Mouse (Mus musculus) liver, embryonic 14.5 days (tissue): Measurements from ENCODE around the gene Dbx1. TPM values are rescaled to one million over a fixed set of nuclear protein-coding genes. Genes with fewer than 3 reads are reported as not detected.

ENCODE experiments used
- ATAC-seq: fragments of 200-750 bp; cut with Nextera tagmentation; 2 replicates; pipeline ENCODE4 v1.8.0; 2017; ENCODE audit warnings: moderate number of reproducible peaks, mild to moderate bottlenecking, moderate library complexity; ENCODE audit not compliant: insufficient read depth
- DNase-seq, 3 experiments: peaks; one replicate each; pipeline ENCODE4 v3.0.0-alpha.2; 2012 to 2013; ENCODE audit warnings: low read depth in 3 of 3, low spot score in 3 of 3
- H3K27ac ChIP-seq: fragments of 300-500 bp; sonication (generic); 2 replicates; pipeline ENCODE4 v1.5.1; 2014; ENCODE audit warnings: moderate library complexity, mild to moderate bottlenecking, control low read depth, inconsistent platforms
- H3K27me3 ChIP-seq: fragments of 300-500 bp; sonication (generic); 2 replicates; pipeline ENCODE4 v1.6.1; 2014; ENCODE audit warnings: mild to moderate bottlenecking, low read length, moderate library complexity; ENCODE audit not compliant: control insufficient read depth, insufficient read depth
- H3K36me3 ChIP-seq: fragments of 300-500 bp; sonication (generic); replicated peaks from 2 replicates; pipeline ENCODE4 v1.6.1; 2014; ENCODE audit warnings: low read depth; ENCODE audit not compliant: control insufficient read depth, insufficient read depth
- H3K4me1 ChIP-seq, 2 experiments: fragments of 200-500 bp in 1 of 2; fragments of 300-500 bp in 1 of 2; sonication (generic) in 1 of 2; replicated peaks; 2 replicates each; pipeline ENCODE4 v1.6.1; 2012 to 2014; ENCODE audit warnings: antibody characterized with exemption in 1 of 2, inconsistent platforms in 1 of 2, low read length in 1 of 2; ENCODE audit not compliant: control insufficient read depth in 2 of 2, insufficient read depth in 2 of 2
- H3K4me2 ChIP-seq: fragments of 300-500 bp; sonication (generic); 2 replicates; pipeline ENCODE4 v1.6.1; 2014; ENCODE audit warnings: low read depth, mild to moderate bottlenecking, control low read depth, moderate library complexity
- H3K4me3 ChIP-seq, 2 experiments: fragments of 200-500 bp in 1 of 2; fragments of 300-500 bp in 1 of 2; sonication (generic) in 1 of 2; 2 replicates each; pipeline ENCODE4 v1.5.1; 2012 to 2014; ENCODE audit warnings: low read depth in 2 of 2, low read length in 2 of 2, mild to moderate bottlenecking in 2 of 2, control low read depth in 1 of 2, inconsistent platforms in 1 of 2, moderate library complexity in 1 of 2; ENCODE audit not compliant: insufficient read depth in 1 of 2
- H3K9ac ChIP-seq: fragments of 300-500 bp; sonication (generic); replicated peaks from 2 replicates; pipeline ENCODE4 v1.6.1; 2014; ENCODE audit warnings: mild to moderate bottlenecking, control low read depth, moderate library complexity
- H3K9me3 ChIP-seq: fragments of 300-500 bp; sonication (generic); 2 replicates; pipeline ENCODE4 v1.6.1; 2016; ENCODE audit warnings: low read length, mixed read lengths; ENCODE audit not compliant: control insufficient read depth
- CTCF ChIP-seq: IDR thresholded peaks from 2 replicates; pipeline ENCODE4 v1.5.1; 2016; ENCODE audit warnings: antibody characterized with exemption, low read depth, control low read depth
- EP300 ChIP-seq: IDR thresholded peaks from 2 replicates; pipeline ENCODE4 v1.6.1; 2016; ENCODE audit warnings: antibody characterized with exemption, low read depth
- WGBS: fragments of 180-500 bp; shearing (Covaris S2); extraction: QIAGEN DNeasy Blood & Tissue Kit; methylation state at CpG from one replicate; pipeline ENCODE4 v1.1.7; 2014; ENCODE audit not compliant: insufficient replicate concordance; 5-methylcytosine and 5-hydroxymethylcytosine counted together
- polyA plus RNA-seq, 2 experiments: library from polyadenylated mRNA; depleted of rRNA in 1 of 2; stranded (reverse) in 1 of 2; unstranded in 1 of 2; fragments of >200 nt; fragmentation: Nextera tagmentation in 1 of 2; extraction: Ambion mirVana in 1 of 2; gene quantifications; 2 replicates each; pipeline versions ENCODE4 v1.2.1 to v1.2.3; 2012 to 2014

Dbx1 gene
- polyA plus RNA-seq, 2 experiments: not detected

- ATAC-seq (no peak), DNase-seq (no peak)
- Histone ChIP-seq H3K27me3 (no peaks in the 10 kb centered on the region), H3K4me2 (no peak overlapping the region), H3K27ac (no peak overlapping the region), H3K9me3 (no peaks in the 10 kb centered on the region), H3K9ac (no peak overlapping the region), H3K36me3 (no peaks in the 10 kb centered on the region), H3K4me3 (no peak overlapping the region), H3K4me1 (no peaks in the 10 kb centered on the region)
- WGBS: 69% methylated on average over 14 of the region's 14 CpGs
- no peak for TF ChIP-seq EP300
- no peak for TF ChIP-seq CTCF
Measured at GRCm38 (mm10) chr7:49604244-49604643, 32.4 kb downstream of the Dbx1 start.

GRCm38 (mm10) chr7:49601191-49601975 is 35.3 kb downstream of the Dbx1 start:
- Histone ChIP-seq H3K4me3 (no peak overlapping the region), H3K27me3 (no peaks in the 10 kb centered on the region), H3K27ac (no peak overlapping the region), H3K9me3 (no peaks in the 10 kb centered on the region), H3K36me3 (no peaks in the 10 kb centered on the region), H3K4me2 (no peak overlapping the region), H3K9ac (no peak overlapping the region), H3K4me1 (no peaks in the 10 kb centered on the region)
- WGBS: 14% methylated on average over 13 of the region's 13 CpGs
- DNase-seq (peak in 2 of 3 experiments; percentile 7 to 17), ATAC-seq (no peak)
- TF ChIP-seq EP300 (no peak), CTCF (peak; percentile 85)

- H3K4me2 ChIP-seq: no peak overlapping the region
- ATAC-seq (no peak), DNase-seq (no peak)
- no peaks in the 10 kb centered on the region for H3K9me3 ChIP-seq
- no peaks in the 10 kb centered on the region for H3K4me1 ChIP-seq
- H3K9ac ChIP-seq: no peak overlapping the region
- H3K4me3 ChIP-seq: no peak overlapping the region
- H3K36me3 ChIP-seq: no peaks in the 10 kb centered on the region
- WGBS: 57% methylated on average over 3 of the region's 3 CpGs
- H3K27ac ChIP-seq: no peak overlapping the region
- no peaks in the 10 kb centered on the region for H3K27me3 ChIP-seq
- TF ChIP-seq EP300: no peak
Measured at GRCm38 (mm10) chr7:49599950-49600349, 36.7 kb downstream of the Dbx1 start.

- H3K9ac ChIP-seq: no peak overlapping the region
- no peak for TF ChIP-seq EP300
- no peak for TF ChIP-seq CTCF
- no peaks in the 10 kb centered on the region for H3K4me1 ChIP-seq
- no peaks in the 10 kb centered on the region for H3K36me3 ChIP-seq
- no peaks in the 10 kb centered on the region for H3K9me3 ChIP-seq
- H3K4me2 ChIP-seq: no peak overlapping the region
- DNase-seq: no peak
- no peak overlapping the region for H3K4me3 ChIP-seq
- ATAC-seq: no peak
- H3K27me3 ChIP-seq: no peaks in the 10 kb centered on the region
- WGBS: 76% methylated on average over 13 of the region's 13 CpGs
- H3K27ac ChIP-seq: no peak overlapping the region
Measured at GRCm38 (mm10) chr7:49598225-49598624, 38.4 kb downstream of the Dbx1 start.

GRCm38 (mm10) chr7:49597776-49598175 is 38.9 kb downstream of the Dbx1 start:
- TF ChIP-seq CTCF: no peak
- Histone ChIP-seq H3K27ac (no peak overlapping the region), H3K36me3 (no peaks in the 10 kb centered on the region), H3K27me3 (no peaks in the 10 kb centered on the region), H3K4me1 (no peaks in the 10 kb centered on the region), H3K9me3 (no peaks in the 10 kb centered on the region), H3K9ac (no peak overlapping the region), H3K4me3 (no peak overlapping the region), H3K4me2 (no peak overlapping the region)
- WGBS: 57% methylated on average over 3 of the region's 3 CpGs
- ATAC-seq: no peak
- DNase-seq: no peak
